Mouse (Mus musculus): ENCODE measurements around the gene Glo1. TPM values are rescaled to one million over a fixed set of nuclear protein-coding genes. Genes with fewer than 3 reads are reported as not detected.

Gene Glo1
- polyA plus RNA-seq, 1 experiment from 2014 or later, result 239 TPM

DNA sequence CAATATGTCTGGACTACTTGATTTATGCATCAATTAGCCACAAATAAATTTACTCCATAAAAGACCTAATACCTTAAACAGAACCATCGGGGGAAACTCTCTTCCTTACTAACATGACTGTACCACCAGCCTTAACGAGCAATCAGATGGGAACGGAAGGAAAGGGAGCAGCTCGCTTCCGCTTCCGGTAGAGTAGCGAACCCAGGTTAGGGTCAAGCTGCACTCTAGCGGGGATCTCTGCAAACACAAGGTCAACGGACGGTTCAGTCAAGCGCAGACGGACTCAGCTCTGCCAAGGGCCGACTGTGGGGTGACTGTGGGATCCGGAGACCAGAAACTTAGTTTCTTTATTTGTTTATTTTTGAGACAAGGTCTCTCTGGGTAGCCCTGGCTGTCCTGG is 24.5 kb downstream of the Glo1 start:
- H3K9ac ChIP-seq (ENCODE audit: low read depth, low read length), result no peak overlapping the region
- no peak overlapping the region for H3K4me3 ChIP-seq (ENCODE audit: low read depth, low read length)
- H3K27ac ChIP-seq (ENCODE audit: low read depth, low read length), result no peak overlapping the region
- H3K27me3 ChIP-seq (ENCODE audit: control insufficient read depth, insufficient read depth, low read length), result no peaks in the 10 kb centered on the region
- no peaks in the 10 kb centered on the region for H3K4me1 ChIP-seq (ENCODE audit: control insufficient read depth, insufficient read depth, low read length)
- peaks cover 37% of the 10 kb centered on the region for H3K36me3 ChIP-seq (ENCODE audit: control insufficient read depth, insufficient read depth, low read length)
- H3K9me3 ChIP-seq (replicated peaks; ENCODE audit: control insufficient read depth, low read length), result no peaks in the 10 kb centered on the region; the same call in 1 of the 2 replicates
- 92% methylated on average over 14 of the region's 14 CpGs for WGBS (ENCODE audit: insufficient replicate concordance)
- no peak for ATAC-seq (replicated peaks; ENCODE audit: insufficient number of reproducible peaks, low FRiP score, low TSS enrichment)
- no peak overlapping the region for H3K4me2 ChIP-seq

DNA sequence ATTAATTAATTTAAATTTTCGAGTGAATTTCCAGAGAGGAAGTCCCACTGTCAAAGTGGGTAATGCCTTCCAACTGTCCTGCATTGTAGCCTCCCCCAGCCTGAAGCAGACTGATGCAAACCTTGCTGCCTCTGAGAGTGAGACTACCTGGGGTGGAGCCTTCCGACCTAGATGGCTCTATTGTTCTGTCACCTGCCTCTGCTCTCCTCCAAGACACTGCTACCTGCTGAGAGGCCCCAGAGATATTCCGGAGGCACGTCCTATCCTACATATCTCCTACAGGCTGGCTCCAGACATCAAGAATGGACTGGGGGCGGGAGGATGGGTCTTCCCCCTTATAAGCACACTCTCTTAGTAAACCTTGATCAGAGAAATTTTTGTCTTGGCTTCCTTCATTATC is 28.4 kb downstream of the Glo1 start:
- no peak overlapping the region for H3K27ac ChIP-seq (ENCODE audit: low read depth, low read length)
- 90% methylated on average over 5 of the region's 5 CpGs for WGBS (ENCODE audit: insufficient replicate concordance)
- no peak for ATAC-seq (replicated peaks; ENCODE audit: insufficient number of reproducible peaks, low FRiP score, low TSS enrichment)
- H3K4me3 ChIP-seq (ENCODE audit: low read depth, low read length), result no peak overlapping the region
- peaks cover 38% of the 10 kb centered on the region for H3K36me3 ChIP-seq (ENCODE audit: control insufficient read depth, insufficient read depth, low read length)
- H3K9me3 ChIP-seq (replicated peaks; ENCODE audit: control insufficient read depth, low read length), result no peaks in the 10 kb centered on the region; the same call in 1 of the 2 replicates
- H3K4me2 ChIP-seq, result no peak overlapping the region
- H3K4me1 ChIP-seq (ENCODE audit: control insufficient read depth, insufficient read depth, low read length), result no peaks in the 10 kb centered on the region
- no peaks in the 10 kb centered on the region for H3K27me3 ChIP-seq (ENCODE audit: control insufficient read depth, insufficient read depth, low read length)
- H3K9ac ChIP-seq (ENCODE audit: low read depth, low read length), result no peak overlapping the region

DNA sequence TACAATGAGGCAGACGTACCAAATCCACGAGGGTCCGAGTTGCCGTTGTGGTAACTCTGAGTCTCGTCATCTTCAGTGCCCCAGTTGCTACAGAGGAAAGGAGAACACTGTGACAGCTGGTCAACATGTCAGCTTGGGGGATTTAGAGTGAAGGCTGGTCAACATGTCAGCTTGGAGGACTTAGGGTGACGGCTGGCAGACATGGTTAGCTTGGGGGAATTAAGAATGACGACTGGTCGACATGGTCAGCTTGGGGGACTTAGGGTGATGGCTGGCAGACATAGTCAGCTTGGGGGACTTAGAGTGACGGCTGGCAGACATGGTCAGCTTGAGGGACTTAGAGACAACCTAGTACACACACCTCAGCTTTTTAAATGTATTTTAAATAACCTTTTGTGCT is 28.9 kb downstream of the Glo1 start:
- Histone ChIP-seq H3K4me3 (ENCODE audit: low read depth, low read length) (no peak overlapping the region), H3K27ac (ENCODE audit: low read depth, low read length) (no peak overlapping the region), H3K4me2 (no peak overlapping the region), H3K9me3 (replicated peaks; ENCODE audit: control insufficient read depth, low read length) (no peaks in the 10 kb centered on the region; the same call in 1 of the 2 replicates), H3K4me1 (ENCODE audit: control insufficient read depth, insufficient read depth, low read length) (no peaks in the 10 kb centered on the region), H3K36me3 (ENCODE audit: control insufficient read depth, insufficient read depth, low read length) (peaks cover 36% of the 10 kb centered on the region), H3K9ac (ENCODE audit: low read depth, low read length) (no peak overlapping the region), H3K27me3 (ENCODE audit: control insufficient read depth, insufficient read depth, low read length) (no peaks in the 10 kb centered on the region)
- 91% methylated on average over 9 of the region's 9 CpGs for WGBS (ENCODE audit: insufficient replicate concordance)
- no peak for ATAC-seq (replicated peaks; ENCODE audit: insufficient number of reproducible peaks, low FRiP score, low TSS enrichment)

DNA sequence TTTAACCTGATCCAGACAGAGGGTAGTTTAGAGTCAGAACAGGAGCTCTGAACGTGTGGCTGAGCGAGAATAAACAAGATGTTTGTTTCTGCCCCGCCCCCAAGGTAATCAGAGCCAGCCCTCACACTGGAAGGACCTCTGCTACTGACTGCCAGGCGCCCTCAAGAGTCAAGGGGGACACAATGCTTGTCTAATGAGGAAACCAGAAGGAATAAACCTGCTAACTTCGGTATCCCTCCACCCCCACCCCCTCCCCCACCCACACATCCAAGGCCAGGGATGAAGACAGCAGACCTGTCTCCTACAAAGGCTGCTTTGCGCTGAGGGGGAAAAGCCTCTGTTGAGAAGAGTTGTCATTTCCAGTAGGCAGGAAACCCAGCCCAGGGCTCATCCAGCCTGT is 31.8 kb downstream of the Glo1 start:
- Histone ChIP-seq H3K4me2 (no peak overlapping the region), H3K36me3 (ENCODE audit: control insufficient read depth, insufficient read depth, low read length) (peaks cover 23% of the 10 kb centered on the region)
- 61% methylated on average over 6 of the region's 6 CpGs for WGBS (ENCODE audit: insufficient replicate concordance)

DNA sequence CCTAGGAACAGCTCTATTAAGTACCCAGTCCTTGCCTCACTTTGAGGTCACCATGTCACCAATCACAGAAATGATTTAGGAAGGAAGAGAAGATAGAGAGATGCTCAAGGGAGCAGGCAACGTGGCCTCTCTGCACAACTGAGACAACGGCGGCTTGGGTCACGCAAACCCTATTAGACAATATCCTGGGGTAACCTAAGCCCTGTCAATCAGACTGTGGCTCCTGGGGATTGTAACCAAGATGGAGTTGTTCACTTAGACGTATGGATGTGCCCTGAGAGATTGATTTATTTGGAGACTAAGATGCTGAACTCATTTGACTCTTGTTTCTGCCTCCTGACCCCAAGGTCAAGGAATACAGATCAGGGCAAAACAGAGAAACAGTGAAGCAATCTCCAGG is 32.3 kb downstream of the Glo1 start:
- H3K36me3 ChIP-seq (ENCODE audit: control insufficient read depth, insufficient read depth, low read length), result peaks cover 21% of the 10 kb centered on the region

More for the DNA sequence above, 31.8 kb downstream of the Glo1 start:
- Histone ChIP-seq H3K9ac (ENCODE audit: low read depth, low read length) (no peak overlapping the region), H3K4me1 (ENCODE audit: control insufficient read depth, insufficient read depth, low read length) (no peaks in the 10 kb centered on the region), H3K27me3 (ENCODE audit: control insufficient read depth, insufficient read depth, low read length) (no peaks in the 10 kb centered on the region), H3K27ac (ENCODE audit: low read depth, low read length) (no peak overlapping the region), H3K9me3 (replicated peaks; ENCODE audit: control insufficient read depth, low read length) (no peaks in the 10 kb centered on the region; the same call in 1 of the 2 replicates), H3K4me3 (ENCODE audit: low read depth, low read length) (no peak overlapping the region)
- ATAC-seq (replicated peaks; ENCODE audit: insufficient number of reproducible peaks, low FRiP score, low TSS enrichment), result no peak

DNA sequence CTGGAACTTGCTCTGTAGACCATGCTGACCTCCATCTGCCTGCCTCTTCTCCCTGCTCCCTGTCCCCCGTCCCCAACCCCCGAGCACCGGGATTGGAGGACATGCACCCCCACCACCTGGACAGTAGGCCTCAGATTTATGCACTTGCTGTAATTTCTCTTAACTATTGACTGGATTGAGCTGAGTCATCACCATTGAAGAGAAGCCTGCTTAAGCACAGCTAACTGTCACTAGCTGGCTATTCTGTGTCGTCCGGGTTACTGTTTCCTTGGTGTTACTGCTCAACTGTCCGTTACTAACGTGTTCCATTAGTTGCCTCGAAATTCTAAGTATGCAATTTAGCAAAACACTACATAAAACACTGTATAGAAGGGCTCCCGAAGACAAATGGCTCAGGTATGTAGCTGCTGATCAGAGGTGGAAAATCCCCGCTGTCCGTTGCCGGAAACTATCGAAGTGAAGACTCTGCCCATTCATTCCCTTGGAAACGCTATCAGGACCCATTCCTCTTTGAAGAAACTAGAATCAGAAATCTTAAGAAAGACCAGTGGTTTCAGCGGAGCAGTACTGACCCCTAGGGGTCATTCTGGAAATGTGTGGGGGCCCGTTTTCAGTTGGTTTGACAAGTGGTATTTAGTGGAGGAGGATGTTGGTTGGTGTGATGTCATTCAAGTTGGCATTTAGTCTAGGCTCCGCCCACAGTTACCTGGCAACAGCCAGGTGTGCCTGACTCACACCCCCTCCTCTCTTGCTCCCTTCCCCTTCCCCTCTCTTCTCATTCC is 36.1 kb downstream of the Glo1 start:
- Histone ChIP-seq H3K36me3 (ENCODE audit: control insufficient read depth, insufficient read depth, low read length) (0 out of 2 replicates have a peak, but pooled peaks cover 5% of the 10 kb centered on the region), H3K27me3 (ENCODE audit: control insufficient read depth, insufficient read depth, low read length) (no peaks in the 10 kb centered on the region), H3K4me2 (no peak overlapping the region), H3K9ac (ENCODE audit: low read depth, low read length) (no peak overlapping the region), H3K27ac (ENCODE audit: low read depth, low read length) (no peak overlapping the region), H3K4me3 (ENCODE audit: low read depth, low read length) (no peak overlapping the region), H3K9me3 (replicated peaks; ENCODE audit: control insufficient read depth, low read length) (no peaks in the 10 kb centered on the region), H3K4me1 (ENCODE audit: control insufficient read depth, insufficient read depth, low read length) (no peaks in the 10 kb centered on the region)
- ATAC-seq (replicated peaks; ENCODE audit: insufficient number of reproducible peaks, low FRiP score, low TSS enrichment), result no peak
- 52% methylated on average over 17 of the region's 17 CpGs for WGBS (ENCODE audit: insufficient replicate concordance)

More for the DNA sequence above, 32.3 kb downstream of the Glo1 start:
- no peak overlapping the region for H3K9ac ChIP-seq (ENCODE audit: low read depth, low read length)
- no peak for ATAC-seq (replicated peaks; ENCODE audit: insufficient number of reproducible peaks, low FRiP score, low TSS enrichment)
- no peak overlapping the region for H3K4me3 ChIP-seq (ENCODE audit: low read depth, low read length)
- H3K4me1 ChIP-seq (ENCODE audit: control insufficient read depth, insufficient read depth, low read length), result no peaks in the 10 kb centered on the region
- no peak overlapping the region for H3K4me2 ChIP-seq
- no peak overlapping the region for H3K27ac ChIP-seq (ENCODE audit: low read depth, low read length)
- no peaks in the 10 kb centered on the region for H3K27me3 ChIP-seq (ENCODE audit: control insufficient read depth, insufficient read depth, low read length)
- WGBS (ENCODE audit: insufficient replicate concordance), result 64% methylated on average over 5 of the region's 5 CpGs
- no peaks in the 10 kb centered on the region; the same call in 1 of the 2 replicates for H3K9me3 ChIP-seq (replicated peaks; ENCODE audit: control insufficient read depth, low read length)

DNA sequence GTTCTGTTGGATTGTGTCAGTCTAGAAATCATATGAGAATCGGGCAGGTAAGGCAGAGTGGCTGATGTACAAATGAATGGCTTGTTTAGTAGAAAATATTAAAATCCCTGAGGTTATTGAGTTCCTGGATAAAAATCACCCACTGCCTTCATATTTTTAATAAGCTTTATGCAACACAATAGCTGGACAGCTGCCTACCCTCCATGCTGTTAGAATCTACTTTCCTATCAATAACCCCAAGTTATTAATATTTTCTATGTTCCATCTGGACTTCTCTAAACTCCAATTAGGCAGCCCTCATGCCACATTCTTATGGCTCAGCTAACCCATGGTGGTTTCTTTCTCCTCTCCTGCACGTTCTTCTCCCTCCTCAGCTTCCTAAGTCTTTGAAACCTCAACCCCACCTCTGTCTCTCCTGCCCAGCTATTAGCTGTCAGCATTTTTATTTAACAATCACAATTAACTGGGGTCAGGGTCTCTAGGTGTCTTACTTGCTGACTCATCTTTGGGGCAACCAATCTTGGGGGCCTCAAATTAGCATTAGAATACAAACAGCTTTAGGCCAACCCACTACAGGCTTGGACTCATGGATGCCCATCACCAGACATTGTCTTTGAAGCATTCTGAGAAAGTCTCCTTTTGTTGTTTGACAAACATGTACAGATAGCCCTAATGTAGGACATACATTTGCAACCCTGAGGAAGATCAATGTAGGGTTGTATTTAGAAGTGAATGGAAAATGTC is 43.2 kb downstream of the Glo1 start:
- no peaks in the 10 kb centered on the region for H3K9me3 ChIP-seq (replicated peaks; ENCODE audit: control insufficient read depth, low read length)

DNA sequence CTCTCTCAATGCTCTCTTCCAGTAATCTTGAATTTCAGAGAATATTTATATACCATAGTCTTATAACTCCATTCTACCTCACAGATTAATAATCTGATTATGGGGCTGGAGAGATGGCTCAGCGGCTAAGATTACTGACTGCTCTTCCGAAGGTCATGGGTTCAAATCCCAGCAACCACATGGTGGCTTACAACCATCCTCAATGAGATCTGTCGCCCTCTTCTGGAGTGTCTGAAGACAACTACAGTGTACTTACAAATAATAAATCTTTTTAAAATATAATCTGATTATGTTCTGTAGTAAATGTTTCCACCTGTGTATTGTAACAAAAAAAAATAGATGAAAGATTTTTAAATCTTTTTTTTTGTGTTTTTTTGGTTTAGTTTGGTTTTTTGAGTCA is 44.4 kb downstream of the Glo1 start:
- no peaks in the 10 kb centered on the region; the same call in 1 of the 2 replicates for H3K4me1 ChIP-seq (ENCODE audit: control insufficient read depth, insufficient read depth, low read length)
- H3K27ac ChIP-seq (ENCODE audit: low read depth, low read length), result no peak overlapping the region
- 75% methylated on average over 3 of the region's 3 CpGs for WGBS (ENCODE audit: insufficient replicate concordance)
- H3K9ac ChIP-seq (ENCODE audit: low read depth, low read length), result no peak overlapping the region
- no peak overlapping the region for H3K4me3 ChIP-seq (ENCODE audit: low read depth, low read length)
- H3K27me3 ChIP-seq (ENCODE audit: control insufficient read depth, insufficient read depth, low read length), result no peaks in the 10 kb centered on the region
- no peak overlapping the region for H3K4me2 ChIP-seq
- no peaks in the 10 kb centered on the region for H3K9me3 ChIP-seq (replicated peaks; ENCODE audit: control insufficient read depth, low read length)
- no peaks in the 10 kb centered on the region for H3K36me3 ChIP-seq (ENCODE audit: control insufficient read depth, insufficient read depth, low read length)
- no peak for ATAC-seq (replicated peaks; ENCODE audit: insufficient number of reproducible peaks, low FRiP score, low TSS enrichment)

More for the DNA sequence above, 43.2 kb downstream of the Glo1 start:
- no peak overlapping the region for H3K4me3 ChIP-seq (ENCODE audit: low read depth, low read length)
- no peak overlapping the region for H3K27ac ChIP-seq (ENCODE audit: low read depth, low read length)
- no peaks in the 10 kb centered on the region for H3K4me1 ChIP-seq (ENCODE audit: control insufficient read depth, insufficient read depth, low read length)
- no peaks in the 10 kb centered on the region for H3K36me3 ChIP-seq (ENCODE audit: control insufficient read depth, insufficient read depth, low read length)
- no peak overlapping the region for H3K9ac ChIP-seq (ENCODE audit: low read depth, low read length)
- WGBS (ENCODE audit: insufficient replicate concordance), result 78% methylated on average over 2 of the region's 2 CpGs
- ATAC-seq (replicated peaks; ENCODE audit: insufficient number of reproducible peaks, low FRiP score, low TSS enrichment), result no peak
- no peaks in the 10 kb centered on the region for H3K27me3 ChIP-seq (ENCODE audit: control insufficient read depth, insufficient read depth, low read length)
- H3K4me2 ChIP-seq, result no peak overlapping the region

Data from heart, embryonic 11.5 days (tissue).